Mouse (Mus musculus): ENCODE data around the gene Poll.
"Not testable (repeated sequence)": the region's sequence is repeated elsewhere in the genome, so short reads cannot be mapped to it uniquely, and the experiment has no call there.

Poll gene

GRCm38 (mm10) chr19:45577141-45577750 lies 16.9 kb upstream of the Poll start:
- DNase-seq (ENCODE audit: low spot score) = no peak

- no peak for DNase-seq (ENCODE audit: low spot score)
Observed at GRCm38 (mm10) chr19:45575632-45576001, 15.3 kb upstream of the Poll start.

GRCm38 (mm10) chr19:45574941-45575631 lies 14.8 kb upstream of the Poll start:
- no peak for DNase-seq (ENCODE audit: low spot score)

DNA sequence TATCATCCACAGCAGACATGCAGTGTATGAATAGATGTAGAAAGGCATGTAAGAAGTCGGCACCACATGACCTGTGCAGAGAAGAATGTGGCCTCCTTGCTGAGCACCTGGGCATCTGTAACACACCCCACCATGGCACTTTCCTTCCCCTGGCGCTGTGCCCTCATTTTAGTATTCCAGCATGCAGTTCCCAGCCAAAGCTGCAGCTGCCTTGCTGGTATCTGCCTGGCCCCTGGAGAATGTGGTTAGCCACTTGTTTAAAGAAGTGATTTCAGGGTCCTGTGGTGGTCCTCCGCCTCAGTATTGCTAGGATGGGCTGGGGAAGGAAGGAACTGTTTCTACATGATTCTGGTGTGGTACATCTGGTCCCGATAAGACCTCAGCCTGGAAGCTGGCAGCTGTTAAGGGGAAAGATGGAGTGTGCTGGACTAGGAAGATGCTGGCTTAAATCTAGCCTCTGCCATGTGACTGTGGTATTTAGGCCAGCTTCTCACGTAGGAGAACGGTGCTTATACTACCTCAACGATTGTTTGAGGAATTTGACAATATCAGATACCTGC lies 14.1 kb upstream of the Poll start:
- DNase-seq (ENCODE audit: low spot score) = no peak

- DNase-seq (ENCODE audit: low spot score) = peak; percentile 61
Observed at GRCm38 (mm10) chr19:45573861-45574267, 13.5 kb upstream of the Poll start.

- DNase-seq (ENCODE audit: low spot score) = no peak
Observed at GRCm38 (mm10) chr19:45573033-45573432, 12.7 kb upstream of the Poll start.

DNA sequence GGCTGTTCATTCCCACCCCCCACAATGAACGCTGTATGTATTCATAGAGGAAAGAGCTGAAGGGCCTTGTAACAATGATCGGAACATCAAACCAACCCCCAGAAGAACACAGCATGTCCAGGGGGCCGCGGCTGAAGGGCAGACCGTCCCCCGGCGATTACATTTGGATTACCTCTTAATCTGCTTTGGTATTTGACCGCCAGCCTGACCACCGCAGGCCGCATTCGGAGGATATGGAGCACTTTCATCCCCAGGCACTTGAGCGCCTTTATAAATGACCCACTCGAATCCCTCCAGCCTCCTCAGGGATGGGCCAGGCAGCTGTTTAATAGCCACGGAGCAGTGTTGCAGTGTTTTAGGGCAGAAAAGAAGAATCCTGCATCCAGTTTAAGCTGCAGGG lies 7.0 kb upstream of the Poll start:
- no peak for DNase-seq (ENCODE audit: low spot score)

- DNase-seq (ENCODE audit: low spot score) = no peak
Observed at GRCm38 (mm10) chr19:45565925-45566715, 5.8 kb upstream of the Poll start.

DNA sequence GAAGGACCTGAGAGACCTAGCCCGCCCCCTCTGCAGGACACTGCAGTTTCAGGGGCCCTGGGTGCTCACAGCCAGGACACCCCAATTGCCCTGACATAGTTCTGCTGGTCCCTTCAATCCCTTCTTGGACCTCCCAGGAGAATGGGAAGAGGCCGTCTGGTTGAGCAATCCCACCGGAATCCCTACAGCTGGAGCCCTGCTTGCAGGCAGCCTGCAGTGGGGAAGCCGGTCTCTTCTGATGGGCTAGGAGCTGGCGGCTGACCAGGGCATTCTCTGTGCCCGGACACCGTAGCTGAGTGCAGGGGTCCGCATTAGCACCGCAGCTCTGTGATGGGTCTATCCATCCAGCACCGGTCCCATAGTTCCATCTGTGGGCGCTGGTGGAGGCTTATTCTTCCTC lies 6.2 kb downstream of the Poll start:
- DNase-seq (ENCODE audit: low spot score) = no peak

- DNase-seq (ENCODE audit: low spot score) = no peak
Observed at GRCm38 (mm10) chr19:45552187-45552586, 8.1 kb downstream of the Poll start.

DNA sequence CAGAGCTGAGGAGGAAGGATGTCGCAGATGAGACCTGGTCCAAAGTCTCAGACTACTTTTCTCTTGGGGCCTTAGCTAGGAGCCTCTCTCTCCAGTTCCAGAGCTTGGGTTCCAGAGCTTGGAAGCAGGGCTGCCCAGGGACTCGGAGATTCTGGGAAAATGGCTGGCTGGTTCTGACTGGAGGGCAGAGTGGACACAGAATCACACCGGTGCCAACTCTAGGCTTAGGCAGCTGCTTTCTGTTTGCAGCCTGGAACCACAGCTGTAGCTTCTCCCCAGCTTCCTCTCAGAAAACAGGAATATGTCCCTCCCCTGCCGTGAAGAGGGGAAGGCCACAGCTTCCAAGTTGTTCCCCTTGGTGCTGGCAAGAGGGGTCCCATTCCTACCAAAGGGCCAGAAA lies 10.4 kb downstream of the Poll start:
- no peak for DNase-seq (ENCODE audit: low spot score)

GRCm38 (mm10) chr19:45549128-45549915 lies 11.0 kb downstream of the Poll start:
- no peak for DNase-seq (ENCODE audit: low spot score)

DNA sequence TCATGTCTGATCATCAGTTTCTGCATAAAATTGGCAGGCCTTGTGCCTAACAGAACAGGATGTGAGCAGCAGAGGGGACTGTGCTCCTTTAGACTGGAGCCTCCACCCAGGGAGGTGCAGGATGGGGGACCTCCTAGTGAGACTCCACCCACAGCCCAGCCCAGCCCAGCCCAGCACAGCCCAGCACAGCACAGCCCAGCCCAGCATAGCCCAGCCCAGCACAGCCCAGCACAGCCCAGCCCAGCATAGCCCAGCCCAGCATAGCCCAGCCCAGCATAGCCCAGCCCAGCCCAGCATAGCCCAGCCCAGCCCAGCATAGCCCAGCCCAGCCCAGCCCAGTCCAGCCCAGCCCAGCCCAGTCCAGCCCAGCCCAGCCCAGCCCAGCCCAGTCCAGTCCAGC lies 12.1 kb downstream of the Poll start:
- DNase-seq (ENCODE audit: low spot score) = not testable (repeated sequence)

- peak; percentile 80 for DNase-seq (ENCODE audit: low spot score)
Observed at GRCm38 (mm10) chr19:45544925-45545321, 15.4 kb downstream of the Poll start.

DNA sequence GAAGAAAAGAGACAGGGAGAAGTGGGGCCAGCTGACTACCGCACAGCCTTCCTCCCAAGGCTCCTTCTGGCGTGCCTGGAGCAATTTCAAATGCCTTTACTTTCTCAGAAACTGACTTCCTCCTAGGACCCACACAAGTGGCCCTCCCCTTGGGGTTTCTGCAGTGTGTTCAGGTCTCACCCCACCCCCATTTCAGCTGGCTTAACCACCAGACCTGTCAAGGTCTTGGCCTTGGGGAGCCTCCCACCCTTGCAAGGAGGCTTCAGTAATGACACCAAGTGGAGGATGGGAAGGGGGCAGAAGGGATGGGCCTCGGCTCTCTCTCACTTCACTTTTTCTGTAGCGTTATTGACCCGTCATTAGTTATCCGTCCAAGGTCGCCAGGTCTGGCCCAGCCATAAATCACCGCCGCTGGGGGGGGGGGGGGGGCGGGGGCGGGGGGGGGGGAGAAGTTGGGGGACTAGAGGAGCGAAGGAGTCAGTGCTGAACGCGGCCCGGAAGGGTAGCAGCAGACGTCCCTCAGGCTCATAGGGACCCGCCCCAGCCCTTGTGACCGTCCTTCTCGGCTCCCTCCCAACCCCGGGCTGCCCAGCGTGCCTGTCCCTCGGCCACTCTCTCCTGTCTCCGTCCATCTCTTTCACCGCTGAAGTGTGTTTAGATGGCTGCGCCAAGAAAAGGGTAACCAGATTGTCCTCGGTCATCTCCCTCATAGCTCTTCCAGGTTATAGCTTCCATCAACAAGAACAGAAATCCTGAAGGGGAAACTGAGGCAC lies 16.0 kb downstream of the Poll start:
- peak; percentile 17 for DNase-seq (ENCODE audit: low spot score)

GRCm38 (mm10) chr19:45542061-45542460 lies 18.3 kb downstream of the Poll start:
- no peak for DNase-seq (ENCODE audit: low spot score)

DNA sequence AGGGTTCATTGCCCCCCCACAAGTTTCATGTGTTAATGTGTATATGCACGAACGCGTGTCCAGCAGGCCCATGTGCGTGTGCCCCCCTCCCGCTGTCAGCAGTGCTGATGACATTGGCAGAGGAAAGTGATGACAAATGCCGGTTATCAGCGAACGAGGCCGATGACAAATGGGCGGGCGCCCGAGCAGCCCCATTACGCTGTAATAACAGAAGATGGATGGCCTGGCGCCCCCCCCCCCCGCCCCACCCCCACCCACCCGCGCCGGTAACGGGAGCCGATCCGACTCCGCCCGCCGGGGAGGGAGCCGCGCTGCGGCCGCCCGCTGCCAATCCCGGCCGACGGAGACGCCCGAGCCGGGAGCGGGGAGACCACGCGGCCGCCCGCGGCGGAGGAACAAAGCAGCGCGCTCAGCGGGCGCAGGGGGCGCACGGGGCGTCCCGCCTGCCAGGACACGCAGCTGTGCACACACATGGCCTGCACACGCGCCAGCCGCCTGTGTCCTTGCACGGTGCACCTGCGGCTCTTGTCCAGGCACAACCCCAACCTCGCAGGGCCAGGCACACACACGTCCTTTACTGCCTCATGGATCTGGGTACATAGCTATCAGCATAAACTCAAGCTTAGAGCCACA lies 18.8 kb downstream of the Poll start:
- DNase-seq (ENCODE audit: low spot score) = peak; percentile 34

DNA sequence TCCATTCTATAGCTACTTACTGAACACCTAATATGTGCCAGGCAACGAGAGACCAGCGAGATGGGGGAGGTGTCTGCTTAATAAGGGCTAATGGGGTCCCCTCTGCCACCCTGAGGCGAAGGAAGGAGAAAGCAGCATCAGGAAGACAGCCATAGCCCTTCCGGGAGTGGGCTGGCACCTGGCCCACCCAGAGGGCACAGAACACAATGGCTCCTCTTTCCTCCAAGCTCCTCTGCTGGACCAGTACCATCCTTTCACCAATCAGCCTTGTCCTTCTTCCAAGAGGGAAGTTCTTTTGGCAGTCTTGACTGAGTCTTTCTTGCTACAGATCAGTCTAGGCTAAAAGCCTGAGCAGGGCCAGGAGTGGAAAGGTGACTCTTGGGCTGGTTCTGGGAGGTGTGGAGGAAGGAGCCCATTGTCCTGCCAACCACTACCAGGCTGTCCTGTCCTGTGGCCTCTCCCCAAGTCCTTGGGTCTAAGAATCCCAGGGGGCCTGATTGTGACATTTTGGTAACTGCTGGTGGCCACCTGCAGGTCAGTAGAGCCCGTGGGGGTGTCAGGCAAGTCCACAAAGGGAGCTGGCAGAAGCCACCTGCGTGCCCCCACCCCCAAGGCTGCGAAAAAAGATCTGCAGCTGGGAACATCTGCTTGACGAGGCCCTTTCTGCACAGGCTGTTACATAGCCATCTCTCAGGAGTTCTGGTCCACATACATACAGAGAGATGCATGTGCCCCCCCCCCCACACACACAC lies 19.5 kb downstream of the Poll start:
- DNase-seq (ENCODE audit: low spot score) = no peak

DNA sequence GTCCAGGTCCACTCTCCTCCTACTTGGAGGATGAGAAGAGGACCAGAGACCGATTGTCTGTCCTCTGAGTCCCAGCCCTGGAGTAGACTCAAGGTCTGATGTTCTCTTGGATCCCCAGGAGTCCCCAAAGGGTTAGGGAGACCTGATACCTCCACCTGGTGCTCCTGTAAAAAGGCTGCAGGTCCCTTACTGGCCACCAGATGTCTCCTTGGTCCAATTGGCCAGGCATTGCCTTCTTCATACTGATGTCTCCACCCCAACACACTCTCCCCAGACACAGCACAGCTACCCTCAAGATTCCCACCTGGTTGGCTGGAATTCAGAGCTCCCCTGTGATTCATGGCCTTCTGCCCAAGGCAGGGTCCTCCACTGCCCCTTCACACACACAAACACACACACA lies 22.8 kb downstream of the Poll start:
- DNase-seq (ENCODE audit: low spot score) = peak; percentile 40

GRCm38 (mm10) chr19:45535929-45536328 lies 24.4 kb downstream of the Poll start:
- DNase-seq (ENCODE audit: low spot score) = no peak
